8 mouse cellular contexts compared by ENCODE assay signal in the genomic region with DNA sequence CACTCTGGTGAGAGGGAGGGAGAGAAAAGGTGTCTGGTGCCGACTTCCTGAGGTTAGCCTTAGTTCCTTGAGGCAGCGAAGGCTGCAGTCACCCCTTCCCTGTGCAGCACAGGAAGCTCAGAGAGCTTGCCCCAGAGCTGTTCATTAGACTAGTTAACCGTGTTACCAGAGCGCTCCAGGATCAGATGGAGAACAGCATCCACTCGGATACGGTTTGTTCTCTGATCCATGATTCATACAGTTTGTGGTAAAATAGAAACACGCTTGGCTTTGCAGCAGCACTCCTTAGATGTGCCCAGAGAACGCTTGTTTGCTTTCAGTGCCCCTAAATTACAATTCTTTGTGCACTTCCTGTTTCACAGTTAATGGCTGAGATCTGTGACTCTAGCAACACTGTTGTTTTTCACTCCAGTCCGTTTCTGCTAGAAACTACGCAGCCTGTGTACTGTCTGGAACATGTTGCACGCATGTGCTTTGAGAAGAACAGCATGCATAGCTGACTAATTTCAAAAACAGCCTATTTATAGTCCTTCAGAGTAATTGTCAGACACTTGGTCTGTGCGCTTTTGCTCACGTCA.
A peak's percentile ranks its signal among the peaks of the same experiment; 100 is the strongest.
DNase-seq lines count a peak whose midpoint lies in the region; ATAC-seq and TF ChIP-seq lines count a peak whose summit lies in the region.

No protein-coding gene starts in this region.

- H3K4me3 ChIP-seq in heart, embryonic 10.5 days, result no peak overlapping the region
- H3K4me3 ChIP-seq in brown adipose tissue, adult 24 weeks (ENCODE audit: insufficient read depth, low read depth, low read length), result 0 out of 2 replicates have a peak overlapping the region, but pooled peaks have one; percentile 10
- H3K4me3 ChIP-seq in olfactory bulb, adult 2 months (ENCODE audit: insufficient read depth, low read depth, low read length), result peak overlapping the region; percentile 11; the same call in 1 of the 2 replicates
- H3K4me3 ChIP-seq in hindbrain, embryonic 12.5 days, result no peak overlapping the region

- 67% methylated on average over 13 of the region's 13 CpGs for WGBS in heart, embryonic 10.5 days
- WGBS in olfactory bulb, adult 2 months, result 11% methylated on average over 13 of the region's 13 CpGs
- WGBS in hindbrain, embryonic 12.5 days, result 77% methylated on average over 13 of the region's 13 CpGs

- DNase-seq in heart, embryonic 10.5 days (ENCODE audit: low spot score), result no peak
- no peak for DNase-seq in heart, adult 8-10 months (ENCODE audit: low spot score)
- peak; percentile 68 for DNase-seq in 416B (ENCODE audit: low read depth)
- peak; percentile 57 to 73 for DNase-seq in layer of hippocampus, postnatal 14 days (ENCODE audit: low spot score in 2 of 2)
- no peak for DNase-seq in cerebellum, postnatal 14 days

- peaks cover 29% of the 10 kb centered on the region for H3K4me1 ChIP-seq in heart, embryonic 10.5 days
- peaks cover 7% of the 10 kb centered on the region; the same call in 1 of the 2 replicates for H3K4me1 ChIP-seq in brown adipose tissue, adult 24 weeks (ENCODE audit: control insufficient read depth, insufficient read depth, insufficient read length, low read length)
- H3K4me1 ChIP-seq in olfactory bulb, adult 2 months (ENCODE audit: control insufficient read depth, insufficient read depth, low read length), result peaks cover 12% of the 10 kb centered on the region
- H3K4me1 ChIP-seq in hindbrain, embryonic 12.5 days, result peaks cover 28% of the 10 kb centered on the region

- H3K9me3 ChIP-seq in heart, embryonic 10.5 days, result no peaks in the 10 kb centered on the region
- H3K9me3 ChIP-seq in hindbrain, embryonic 12.5 days (replicated peaks), result no peaks in the 10 kb centered on the region

- no peaks in the 10 kb centered on the region for H3K27me3 ChIP-seq in heart, embryonic 10.5 days (ENCODE audit: insufficient read depth, poor library complexity, severe bottlenecking)
- H3K27me3 ChIP-seq in hindbrain, embryonic 12.5 days, result no peaks in the 10 kb centered on the region

- no peak for TF ChIP-seq POLR2A in olfactory bulb, adult 2 months (IDR thresholded peaks at IDR 0.05; ENCODE audit: insufficient read depth, low read depth, low read length)

- H3K4me2 ChIP-seq in hindbrain, embryonic 12.5 days (replicated peaks), result no peak overlapping the region

- no peaks in the 10 kb centered on the region for H3K36me3 ChIP-seq in heart, embryonic 10.5 days
- H3K36me3 ChIP-seq in hindbrain, embryonic 12.5 days, result no peaks in the 10 kb centered on the region

- peak overlapping the region; percentile 22; the same call in 1 of the 2 replicates for H3K27ac ChIP-seq in heart, embryonic 10.5 days
- peak overlapping the region; percentile 82 for H3K27ac ChIP-seq in brown adipose tissue, adult 24 weeks (replicated peaks; ENCODE audit: low read depth, low read length)
- peak overlapping the region; percentile 83 for H3K27ac ChIP-seq in olfactory bulb, adult 2 months (ENCODE audit: insufficient read depth, low read depth, low read length)
- H3K27ac ChIP-seq in hindbrain, embryonic 12.5 days, result no peak overlapping the region

- TF ChIP-seq CTCF in olfactory bulb, adult 2 months (IDR thresholded peaks at IDR 0.05; ENCODE audit: insufficient read depth, low read depth, low read length), result no peak

- H3K9ac ChIP-seq in hindbrain, embryonic 12.5 days, result no peak overlapping the region; the same call in 1 of the 2 replicates

- no peak for ATAC-seq in hindbrain, embryonic 12.5 days (ENCODE audit: low FRiP score)

Comparison
In these comparisons a context has a peak if more than half of its experiments do, and no peak if none do; other contexts are left out.
1. DNase-seq: peak in 416B (single experiment) and layer of hippocampus, postnatal 14 days (2 of 2); none in heart, embryonic 10.5 days (single experiment), heart, adult 8-10 months (single experiment) and cerebellum, postnatal 14 days (0 of 2).
2. H3K4me3 ChIP-seq: peak in brown adipose tissue, adult 24 weeks (single experiment) and olfactory bulb, adult 2 months (single experiment); none in heart, embryonic 10.5 days (single experiment) and hindbrain, embryonic 12.5 days (single experiment).